Mouse (Mus musculus) C2C12 (cell line): Measurements from ENCODE around the gene Gtpbp3. TPM values are rescaled to one million over a fixed set of nuclear protein-coding genes. Genes with fewer than 3 reads are reported as not detected.

ENCODE experiments used
- H3K27me3 ChIP-seq: one replicate; pipeline ENCODE4 v1.6.1; 2011; ENCODE audit not compliant: control insufficient read depth, insufficient read depth, insufficient read length
- H3K36me3 ChIP-seq: one replicate; pipeline ENCODE4 v1.6.1; 2011; ENCODE audit not compliant: control insufficient read depth, insufficient read depth
- H3K4me3 ChIP-seq: one replicate; pipeline ENCODE4 v1.5.1; 2011; ENCODE audit warnings: mild to moderate bottlenecking, control low read depth; ENCODE audit not compliant: poor library complexity, insufficient read depth, severe bottlenecking
- H3K79me2 ChIP-seq: one replicate; pipeline ENCODE4 v1.6.1; 2011; ENCODE audit not compliant: control insufficient read depth, insufficient read depth
- H3K79me3 ChIP-seq: one replicate; pipeline ENCODE4 v1.6.1; 2011; ENCODE audit warnings: low read depth, control low read depth
- H3ac ChIP-seq: one replicate; pipeline ENCODE3; 2011; ENCODE audit warnings: low read depth; ENCODE audit not compliant: control insufficient read depth, insufficient read length
- CEBPB ChIP-seq: IDR thresholded peaks from one replicate; pipeline ENCODE4 v1.6.1; 2011; ENCODE audit warnings: low read depth, mild to moderate bottlenecking, control low read depth, moderate library complexity
- CTCF ChIP-seq: IDR thresholded peaks from one replicate; pipeline ENCODE4 v1.5.1; 2011; ENCODE audit not compliant: control insufficient read depth, insufficient read depth, insufficient read length
- FOSL1 ChIP-seq: IDR thresholded peaks from one replicate; pipeline ENCODE4 v1.8.0; 2011; ENCODE audit warnings: mild to moderate bottlenecking, low read length; ENCODE audit not compliant: poor library complexity, insufficient read depth, severe bottlenecking
- MAX ChIP-seq: IDR thresholded peaks from one replicate; pipeline ENCODE4 v1.6.1; 2011; ENCODE audit warnings: mild to moderate bottlenecking, control low read depth
- MYOD1 ChIP-seq: IDR thresholded peaks from one replicate; pipeline ENCODE4 v1.6.1; 2011; ENCODE audit warnings: low read depth; ENCODE audit not compliant: control insufficient read depth, insufficient read length
- MYOG ChIP-seq: IDR thresholded peaks from one replicate; pipeline ENCODE4 v1.6.1; 2011; ENCODE audit not compliant: control insufficient read depth, insufficient read length; ENCODE audit errors: extremely low read depth
- USF1 ChIP-seq: IDR thresholded peaks from one replicate; pipeline ENCODE4 v1.6.1; 2011; ENCODE audit warnings: low read depth, mild to moderate bottlenecking, control low read depth, moderate library complexity
- polyA plus RNA-seq: library from polyadenylated mRNA; unstranded; fragments of >200 nt; fragmentation: generic; extraction: Trizol; gene quantifications from one replicate; pipeline ENCODE4 v1.2.1, GENCODE M21; 2012; ENCODE audit warnings: missing spikeins

Gene Gtpbp3
- polyA plus RNA-seq, 1 experiment: 21.4 TPM

DNA sequence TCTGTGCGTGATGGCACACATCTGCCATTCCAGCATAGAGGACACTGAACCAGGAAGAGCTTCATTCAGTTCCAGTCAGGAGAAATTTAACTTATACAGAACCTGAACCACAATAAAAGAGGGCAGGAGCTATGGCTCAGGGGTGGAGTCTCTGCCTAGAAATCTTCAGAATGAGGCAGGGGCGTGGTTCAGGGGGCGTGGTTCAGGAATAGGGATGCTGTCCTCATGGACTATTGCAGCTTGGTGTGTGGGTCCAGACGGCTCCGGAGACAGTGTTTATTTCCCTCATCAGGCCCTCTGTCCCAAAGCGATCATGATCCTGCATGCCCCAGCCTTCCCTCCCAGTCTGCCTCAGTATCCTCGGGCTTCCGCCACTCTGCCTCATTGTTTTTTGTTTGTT lies 33.2 kb upstream of the Gtpbp3 start:
- no peaks in the 10 kb centered on the region for H3K27me3 ChIP-seq
- H3ac ChIP-seq: no peak overlapping the region
- no peaks in the 10 kb centered on the region for H3K79me3 ChIP-seq
- peaks cover 11% of the 10 kb centered on the region for H3K36me3 ChIP-seq
- no peak for TF ChIP-seq MYOG
- TF ChIP-seq CEBPB: no peak
- TF ChIP-seq USF1: no peak
- no peak for TF ChIP-seq MYOD1
- TF ChIP-seq CTCF: no peak
- TF ChIP-seq MAX: no peak
- no peak for TF ChIP-seq FOSL1
- H3K79me2 ChIP-seq: no peaks in the 10 kb centered on the region
- H3K4me3 ChIP-seq: no peak overlapping the region

DNA sequence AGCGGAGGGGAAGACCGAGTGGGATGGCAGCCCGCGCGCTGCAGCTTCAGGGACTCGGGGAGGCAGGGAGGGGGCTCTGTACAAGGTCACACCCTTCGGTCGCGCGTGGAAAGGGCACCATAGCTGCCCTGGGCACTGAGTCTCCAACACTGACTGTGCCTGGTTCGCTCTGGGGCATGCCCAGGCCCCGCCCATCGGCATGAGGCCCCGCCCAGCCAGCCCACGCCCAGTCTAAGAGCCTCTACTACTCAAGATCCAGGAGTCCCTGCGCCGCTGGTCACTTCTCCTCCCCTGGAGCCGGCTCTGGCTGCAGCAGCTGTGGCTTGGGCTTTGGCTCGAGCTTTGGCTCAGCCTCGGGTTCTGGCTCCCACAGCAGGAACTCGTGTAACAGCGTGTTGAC lies 31.0 kb upstream of the Gtpbp3 start:
- Histone ChIP-seq H3K27me3 (no peaks in the 10 kb centered on the region), H3K36me3 (peaks cover 23% of the 10 kb centered on the region), H3ac (no peak overlapping the region), H3K79me3 (peaks cover 2% of the 10 kb centered on the region), H3K4me3 (no peak overlapping the region), H3K79me2 (peaks cover 11% of the 10 kb centered on the region)
- TF ChIP-seq CTCF: no peak
- TF ChIP-seq MYOG: no peak
- TF ChIP-seq MYOD1: no peak
- no peak for TF ChIP-seq MAX
- TF ChIP-seq FOSL1: no peak
- no peak for TF ChIP-seq USF1
- TF ChIP-seq CEBPB: no peak

- no peak for TF ChIP-seq MYOD1
- Histone ChIP-seq H3K79me2 (peaks cover 19% of the 10 kb centered on the region), H3K4me3 (no peak overlapping the region), H3K36me3 (peaks cover 23% of the 10 kb centered on the region), H3ac (no peak overlapping the region), H3K27me3 (no peaks in the 10 kb centered on the region), H3K79me3 (peaks cover 5% of the 10 kb centered on the region)
These were observed 30.1 kb upstream of the Gtpbp3 start for GRCm38 (mm10) chr8:71457659-71458270.

DNA sequence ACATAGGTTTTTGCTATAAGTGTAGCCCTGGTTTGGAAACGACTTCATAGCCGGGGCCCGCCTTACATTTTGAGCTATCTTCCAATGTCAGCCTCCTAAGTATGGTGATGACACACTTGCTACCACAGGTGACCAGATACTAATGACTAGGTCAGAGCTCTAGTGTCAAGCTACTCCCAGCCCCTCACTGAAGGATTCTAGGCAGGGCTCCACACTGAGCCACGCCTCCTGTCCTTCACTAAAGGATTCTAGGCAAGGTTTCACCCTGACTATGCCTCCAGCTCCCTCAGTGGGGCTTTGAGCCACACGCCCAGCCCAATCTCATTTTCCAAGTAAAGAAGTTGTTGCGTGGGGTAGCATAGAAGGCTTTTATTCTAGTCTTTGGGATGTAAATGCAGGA lies 27.2 kb upstream of the Gtpbp3 start:
- Histone ChIP-seq H3K27me3 (no peaks in the 10 kb centered on the region), H3K79me3 (peaks cover 5% of the 10 kb centered on the region), H3K36me3 (peaks cover 23% of the 10 kb centered on the region), H3ac (no peak overlapping the region), H3K79me2 (peaks cover 29% of the 10 kb centered on the region), H3K4me3 (no peak overlapping the region)
- TF ChIP-seq MYOG: no peak
- TF ChIP-seq CTCF: no peak
- no peak for TF ChIP-seq MYOD1
- no peak for TF ChIP-seq FOSL1
- no peak for TF ChIP-seq CEBPB
- no peak for TF ChIP-seq USF1
- no peak for TF ChIP-seq MAX

DNA sequence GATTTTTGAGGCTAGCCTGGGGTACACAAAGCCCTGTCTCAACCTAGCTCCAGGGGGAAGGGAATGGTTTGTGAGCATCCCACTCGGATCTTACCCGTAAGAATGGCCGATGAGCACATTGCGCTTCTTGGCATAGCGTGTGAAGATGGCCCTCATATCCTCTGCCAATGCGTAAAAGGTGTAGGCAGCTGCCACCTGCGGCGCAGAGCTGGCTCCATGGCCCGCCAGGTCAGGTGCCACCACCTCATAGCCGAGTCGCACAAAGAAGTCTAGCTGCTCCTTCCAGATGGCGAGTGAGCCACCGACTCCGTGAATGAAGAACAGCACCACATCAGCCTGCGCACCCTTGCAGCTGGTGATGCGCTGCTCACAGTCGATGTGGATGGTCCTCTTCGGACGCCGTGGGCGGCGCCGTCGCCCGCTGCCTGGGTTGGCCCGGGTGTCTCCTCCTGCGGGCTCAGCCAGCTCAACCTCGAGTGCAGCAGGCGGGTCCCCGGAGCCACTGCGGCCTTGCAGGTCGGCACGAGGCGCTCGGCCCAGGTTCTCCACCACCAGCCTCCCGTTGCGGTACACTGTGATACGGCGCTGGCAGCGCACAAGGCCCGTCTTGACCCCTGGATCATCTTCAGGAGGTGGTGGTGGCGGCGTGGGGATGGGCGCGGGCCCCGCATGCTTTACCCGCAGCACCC lies 26.6 kb upstream of the Gtpbp3 start:
- H3K36me3 ChIP-seq: peaks cover 27% of the 10 kb centered on the region
- no peak for TF ChIP-seq MAX
- TF ChIP-seq FOSL1: no peak
- TF ChIP-seq MYOG: no peak
- TF ChIP-seq USF1: no peak
- TF ChIP-seq CTCF: no peak
- no peak for TF ChIP-seq CEBPB
- no peak for TF ChIP-seq MYOD1
- H3K79me2 ChIP-seq: peaks cover 34% of the 10 kb centered on the region
- no peak overlapping the region for H3K4me3 ChIP-seq
- no peaks in the 10 kb centered on the region for H3K27me3 ChIP-seq
- peaks cover 5% of the 10 kb centered on the region for H3K79me3 ChIP-seq
- H3ac ChIP-seq: no peak overlapping the region

DNA sequence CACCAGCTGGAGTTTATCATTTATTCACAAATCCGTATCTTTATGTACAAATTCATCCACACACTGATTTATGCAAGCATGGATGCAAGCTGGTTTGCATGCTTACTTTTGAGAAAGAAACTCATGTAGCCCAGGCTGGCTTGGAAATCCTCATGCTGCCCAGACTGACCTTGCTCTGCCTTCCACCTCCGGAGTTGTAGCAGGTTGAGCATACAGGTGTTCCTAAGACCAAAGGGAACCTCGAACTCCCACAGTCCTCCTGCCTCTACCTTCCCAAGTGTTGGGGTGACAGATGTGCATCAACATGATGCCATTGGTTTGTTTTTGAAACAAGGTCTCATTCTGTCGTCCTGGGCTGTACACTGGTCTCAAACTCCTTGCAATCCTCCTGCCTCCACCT lies 25.7 kb upstream of the Gtpbp3 start:
- H3K4me3 ChIP-seq: no peak overlapping the region
- TF ChIP-seq FOSL1 (no peak), MYOG (no peak), USF1 (no peak), CEBPB (no peak), CTCF (no peak), MAX (no peak), MYOD1 (no peak)
- no peaks in the 10 kb centered on the region for H3K27me3 ChIP-seq
- no peak overlapping the region for H3ac ChIP-seq
- peaks cover 5% of the 10 kb centered on the region for H3K79me3 ChIP-seq
- H3K36me3 ChIP-seq: peaks cover 25% of the 10 kb centered on the region
- H3K79me2 ChIP-seq: peaks cover 34% of the 10 kb centered on the region
